Mouse (Mus musculus): ENCODE data around the gene Socs1. TPM values are rescaled to one million over a fixed set of nuclear protein-coding genes. Genes with fewer than 3 reads are reported as not detected.
A peak's percentile ranks its signal among the peaks of the same experiment; 100 is the strongest.

The Socs1 gene
- polyA plus RNA-seq, 1 experiment from 2014 or later: 5.0 TPM

- no peak overlapping the region for H3K9ac ChIP-seq (ENCODE audit: low read depth, low read length)
- no peak overlapping the region for H3K27ac ChIP-seq (ENCODE audit: low read length)
- peak overlapping the region; percentile 99; the same call in 1 of the 2 replicates for H3K4me2 ChIP-seq (ENCODE audit: low read length)
- H3K27me3 ChIP-seq (ENCODE audit: control insufficient read depth, insufficient read depth, low read depth, low read length): no peaks in the 10 kb centered on the region
- H3K4me1 ChIP-seq (ENCODE audit: control insufficient read depth, insufficient read depth, low read length): peaks cover 16% of the 10 kb centered on the region
- H3K36me3 ChIP-seq (ENCODE audit: control insufficient read depth, insufficient read depth, low read length): no peaks in the 10 kb centered on the region
- no peak overlapping the region for H3K4me3 ChIP-seq (ENCODE audit: low read depth, low read length)
- WGBS: 53% methylated on average over 1 of the region's 1 CpGs
- no peaks in the 10 kb centered on the region for H3K9me3 ChIP-seq (replicated peaks; ENCODE audit: control insufficient read depth, low read length, poor library complexity, severe bottlenecking)
- no peak for ATAC-seq
Measured at GRCm38 (mm10) chr16:10783152-10783434, 2.2 kb downstream of the Socs1 start.

- 34% methylated on average over 6 of the region's 6 CpGs for WGBS
- Histone ChIP-seq H3K36me3 (ENCODE audit: control insufficient read depth, insufficient read depth, low read length) (no peaks in the 10 kb centered on the region), H3K4me2 (ENCODE audit: low read length) (peak overlapping the region; percentile 99), H3K4me1 (ENCODE audit: control insufficient read depth, insufficient read depth, low read length) (peaks cover 16% of the 10 kb centered on the region), H3K27ac (ENCODE audit: low read length) (no peak overlapping the region), H3K9ac (ENCODE audit: low read depth, low read length) (0 out of 2 replicates have a peak overlapping the region, but pooled peaks have one; percentile 37), H3K4me3 (ENCODE audit: low read depth, low read length) (no peak overlapping the region), H3K27me3 (ENCODE audit: control insufficient read depth, insufficient read depth, low read depth, low read length) (no peaks in the 10 kb centered on the region), H3K9me3 (replicated peaks; ENCODE audit: control insufficient read depth, low read length, poor library complexity, severe bottlenecking) (no peaks in the 10 kb centered on the region)
- ATAC-seq: no peak
Measured at GRCm38 (mm10) chr16:10782377-10783151, 2.8 kb downstream of the Socs1 start.

GRCm38 (mm10) chr16:10781862-10782371 lies 3.4 kb downstream of the Socs1 start:
- no peaks in the 10 kb centered on the region for H3K27me3 ChIP-seq (ENCODE audit: control insufficient read depth, insufficient read depth, low read depth, low read length)
- no peak overlapping the region for H3K9ac ChIP-seq (ENCODE audit: low read depth, low read length)
- H3K9me3 ChIP-seq (replicated peaks; ENCODE audit: control insufficient read depth, low read length, poor library complexity, severe bottlenecking): no peaks in the 10 kb centered on the region
- no peak overlapping the region for H3K4me3 ChIP-seq (ENCODE audit: low read depth, low read length)
- WGBS: 34% methylated on average over 9 of the region's 9 CpGs
- H3K4me2 ChIP-seq (ENCODE audit: low read length): 0 out of 2 replicates have a peak overlapping the region, but pooled peaks have one; percentile 25
- H3K4me1 ChIP-seq (ENCODE audit: control insufficient read depth, insufficient read depth, low read length): peaks cover 16% of the 10 kb centered on the region
- no peaks in the 10 kb centered on the region for H3K36me3 ChIP-seq (ENCODE audit: control insufficient read depth, insufficient read depth, low read length)
- no peak overlapping the region for H3K27ac ChIP-seq (ENCODE audit: low read length)
- no peak for ATAC-seq

GRCm38 (mm10) chr16:10780631-10781120 lies 4.7 kb downstream of the Socs1 start:
- Histone ChIP-seq H3K9me3 (replicated peaks; ENCODE audit: control insufficient read depth, low read length, poor library complexity, severe bottlenecking) (no peaks in the 10 kb centered on the region), H3K36me3 (ENCODE audit: control insufficient read depth, insufficient read depth, low read length) (no peaks in the 10 kb centered on the region), H3K4me2 (ENCODE audit: low read length) (no peak overlapping the region), H3K4me1 (ENCODE audit: control insufficient read depth, insufficient read depth, low read length) (peaks cover 13% of the 10 kb centered on the region), H3K27me3 (ENCODE audit: control insufficient read depth, insufficient read depth, low read depth, low read length) (no peaks in the 10 kb centered on the region), H3K9ac (ENCODE audit: low read depth, low read length) (no peak overlapping the region), H3K27ac (ENCODE audit: low read length) (no peak overlapping the region), H3K4me3 (ENCODE audit: low read depth, low read length) (no peak overlapping the region)
- ATAC-seq: no peak
- 85% methylated on average over 5 of the region's 5 CpGs for WGBS

- no peaks in the 10 kb centered on the region for H3K36me3 ChIP-seq (ENCODE audit: control insufficient read depth, insufficient read depth, low read length)
- 68% methylated on average over 5 of the region's 5 CpGs for WGBS
- H3K9me3 ChIP-seq (replicated peaks; ENCODE audit: control insufficient read depth, low read length, poor library complexity, severe bottlenecking): no peaks in the 10 kb centered on the region
- peaks cover 6% of the 10 kb centered on the region for H3K4me1 ChIP-seq (ENCODE audit: control insufficient read depth, insufficient read depth, low read length)
- H3K27me3 ChIP-seq (ENCODE audit: control insufficient read depth, insufficient read depth, low read depth, low read length): no peaks in the 10 kb centered on the region
- no peak overlapping the region for H3K4me2 ChIP-seq (ENCODE audit: low read length)
- H3K9ac ChIP-seq (ENCODE audit: low read depth, low read length): no peak overlapping the region
- no peak for ATAC-seq
- no peak overlapping the region for H3K27ac ChIP-seq (ENCODE audit: low read length)
- H3K4me3 ChIP-seq (ENCODE audit: low read depth, low read length): no peak overlapping the region
Measured at GRCm38 (mm10) chr16:10777579-10778160, 7.7 kb downstream of the Socs1 start.

- H3K27me3 ChIP-seq (ENCODE audit: control insufficient read depth, insufficient read depth, low read depth, low read length): no peaks in the 10 kb centered on the region
- H3K4me2 ChIP-seq (ENCODE audit: low read length): no peak overlapping the region
- no peak overlapping the region for H3K4me3 ChIP-seq (ENCODE audit: low read depth, low read length)
- H3K9me3 ChIP-seq (replicated peaks; ENCODE audit: control insufficient read depth, low read length, poor library complexity, severe bottlenecking): no peaks in the 10 kb centered on the region
- ATAC-seq: no peak
- no peaks in the 10 kb centered on the region for H3K4me1 ChIP-seq (ENCODE audit: control insufficient read depth, insufficient read depth, low read length)
- H3K27ac ChIP-seq (ENCODE audit: low read length): no peak overlapping the region
- WGBS: 64% methylated on average over 7 of the region's 7 CpGs
- H3K9ac ChIP-seq (ENCODE audit: low read depth, low read length): no peak overlapping the region
- H3K36me3 ChIP-seq (ENCODE audit: control insufficient read depth, insufficient read depth, low read length): no peaks in the 10 kb centered on the region
Measured at GRCm38 (mm10) chr16:10776322-10776721, 9.0 kb downstream of the Socs1 start.

GRCm38 (mm10) chr16:10774726-10775125 lies 10.6 kb downstream of the Socs1 start:
- H3K4me2 ChIP-seq (ENCODE audit: low read length): no peak overlapping the region
- no peaks in the 10 kb centered on the region for H3K9me3 ChIP-seq (replicated peaks; ENCODE audit: control insufficient read depth, low read length, poor library complexity, severe bottlenecking)
- no peak for ATAC-seq
- H3K27ac ChIP-seq (ENCODE audit: low read length): no peak overlapping the region
- no peaks in the 10 kb centered on the region for H3K27me3 ChIP-seq (ENCODE audit: control insufficient read depth, insufficient read depth, low read depth, low read length)
- no peak overlapping the region for H3K9ac ChIP-seq (ENCODE audit: low read depth, low read length)
- no peak overlapping the region for H3K4me3 ChIP-seq (ENCODE audit: low read depth, low read length)
- WGBS: 72% methylated on average over 4 of the region's 4 CpGs
- no peaks in the 10 kb centered on the region for H3K36me3 ChIP-seq (ENCODE audit: control insufficient read depth, insufficient read depth, low read length)
- no peaks in the 10 kb centered on the region for H3K4me1 ChIP-seq (ENCODE audit: control insufficient read depth, insufficient read depth, low read length)

GRCm38 (mm10) chr16:10773543-10773942 lies 11.8 kb downstream of the Socs1 start:
- 87% methylated on average over 8 of the region's 8 CpGs for WGBS
- Histone ChIP-seq H3K9me3 (replicated peaks; ENCODE audit: control insufficient read depth, low read length, poor library complexity, severe bottlenecking) (no peaks in the 10 kb centered on the region), H3K9ac (ENCODE audit: low read depth, low read length) (no peak overlapping the region), H3K36me3 (ENCODE audit: control insufficient read depth, insufficient read depth, low read length) (no peaks in the 10 kb centered on the region), H3K4me3 (ENCODE audit: low read depth, low read length) (no peak overlapping the region), H3K27ac (ENCODE audit: low read length) (no peak overlapping the region), H3K4me1 (ENCODE audit: control insufficient read depth, insufficient read depth, low read length) (no peaks in the 10 kb centered on the region), H3K4me2 (ENCODE audit: low read length) (no peak overlapping the region), H3K27me3 (ENCODE audit: control insufficient read depth, insufficient read depth, low read depth, low read length) (no peaks in the 10 kb centered on the region)
- ATAC-seq: no peak
